Mouse (Mus musculus) lung, postnatal 0 days (tissue): Measurements from ENCODE around the gene Rps6ka5. TPM values are rescaled to one million over a fixed set of nuclear protein-coding genes. Genes with fewer than 3 reads are reported as not detected.

Experiments used
- ATAC-seq: fragments of 200-750 bp; cut with Nextera tagmentation; 2 replicates; pipeline ENCODE4 v1.8.0; 2017; ENCODE audit warnings: moderate library complexity
- DNase-seq: peaks from one replicate; pipeline ENCODE4 v3.0.0-alpha.2; 2016; ENCODE audit warnings: low spot score
- H3K27ac ChIP-seq: fragments of 300-500 bp; sonication (generic); 2 replicates; pipeline ENCODE4 v1.5.1; 2014; ENCODE audit warnings: antibody characterized with exemption, mild to moderate bottlenecking, low read length, mixed read lengths
- H3K27me3 ChIP-seq: fragments of 300-500 bp; sonication (generic); replicated peaks from 2 replicates; pipeline ENCODE4 v1.6.1; 2014; ENCODE audit warnings: low read length, mixed read lengths; ENCODE audit not compliant: insufficient read depth
- H3K36me3 ChIP-seq: fragments of 300-500 bp; sonication (generic); 2 replicates; pipeline ENCODE4 v1.6.1; 2014; ENCODE audit warnings: low read length, mixed read lengths; ENCODE audit not compliant: insufficient read depth
- H3K4me1 ChIP-seq: fragments of 300-500 bp; sonication (generic); 2 replicates; pipeline ENCODE4 v1.6.1; 2014; ENCODE audit warnings: antibody characterized with exemption, low read depth, low read length, mixed read lengths; ENCODE audit not compliant: insufficient read depth
- H3K4me2 ChIP-seq: fragments of 300-500 bp; sonication (generic); replicated peaks from 2 replicates; pipeline ENCODE4 v1.6.1; 2014; ENCODE audit warnings: low read depth, mild to moderate bottlenecking, low read length, moderate library complexity, mixed read lengths
- H3K4me3 ChIP-seq: fragments of 300-500 bp; sonication (generic); 2 replicates; pipeline ENCODE4 v1.5.1; 2014; ENCODE audit warnings: low read depth, low read length
- H3K9ac ChIP-seq: fragments of 300-500 bp; sonication (generic); replicated peaks from 2 replicates; pipeline ENCODE4 v1.6.1; 2014; ENCODE audit warnings: low read depth, mild to moderate bottlenecking
- H3K9me3 ChIP-seq: fragments of 300-500 bp; sonication (generic); 2 replicates; pipeline ENCODE4 v1.6.1; 2016; ENCODE audit warnings: low read length, mixed read lengths
- CTCF ChIP-seq: IDR thresholded peaks from 2 replicates; pipeline ENCODE4 v1.5.1; 2016; ENCODE audit warnings: antibody characterized with exemption, mild to moderate bottlenecking
- EP300 ChIP-seq: IDR thresholded peaks from 2 replicates; pipeline ENCODE4 v1.6.1; 2016; ENCODE audit warnings: antibody characterized with exemption, mild to moderate bottlenecking, control low read depth
- WGBS: fragments of 180-500 bp; shearing (Covaris S2); extraction: QIAGEN DNeasy Blood & Tissue Kit; methylation state at CpG from one replicate; pipeline ENCODE4 v1.1.7; 2014; 5-methylcytosine and 5-hydroxymethylcytosine counted together
- polyA plus RNA-seq: library from polyadenylated mRNA; unstranded; fragments of >200 nt; fragmentation: Nextera tagmentation; extraction: Ambion mirVana; gene quantifications from 2 replicates; pipeline ENCODE4 v1.2.1, GENCODE M21; 2015

Rps6ka5 gene
- polyA plus RNA-seq, 1 experiment from 2014 or later, result 2.3 TPM

DNA sequence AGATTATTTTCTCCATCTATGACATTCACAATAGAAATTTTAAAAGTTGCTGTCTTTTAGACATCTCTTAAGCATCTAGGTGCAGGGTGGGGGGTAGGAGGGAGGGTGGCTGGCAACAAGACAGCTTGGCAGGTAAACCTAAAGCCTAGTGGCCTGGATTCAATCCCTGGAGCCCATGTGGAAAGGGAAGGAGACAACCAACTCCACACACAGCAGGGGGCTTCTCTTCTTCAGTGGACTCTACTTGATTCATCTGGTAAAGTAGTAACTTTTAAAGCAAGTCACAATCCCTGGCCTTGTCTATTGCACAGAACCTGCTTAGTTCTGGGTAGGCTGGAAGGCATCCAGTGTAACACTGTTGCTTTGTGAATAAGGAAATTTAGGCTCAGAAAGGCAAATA, 9.3 kb downstream of the Rps6ka5 start:
- TF ChIP-seq CTCF (no peak), EP300 (no peak)
- Histone ChIP-seq H3K27ac (no peak overlapping the region), H3K4me3 (no peak overlapping the region), H3K4me2 (no peak overlapping the region), H3K27me3 (no peaks in the 10 kb centered on the region), H3K4me1 (no peaks in the 10 kb centered on the region), H3K9ac (no peak overlapping the region), H3K9me3 (no peaks in the 10 kb centered on the region), H3K36me3 (no peaks in the 10 kb centered on the region)
- DNase-seq (no peak), ATAC-seq (no peak)

DNA sequence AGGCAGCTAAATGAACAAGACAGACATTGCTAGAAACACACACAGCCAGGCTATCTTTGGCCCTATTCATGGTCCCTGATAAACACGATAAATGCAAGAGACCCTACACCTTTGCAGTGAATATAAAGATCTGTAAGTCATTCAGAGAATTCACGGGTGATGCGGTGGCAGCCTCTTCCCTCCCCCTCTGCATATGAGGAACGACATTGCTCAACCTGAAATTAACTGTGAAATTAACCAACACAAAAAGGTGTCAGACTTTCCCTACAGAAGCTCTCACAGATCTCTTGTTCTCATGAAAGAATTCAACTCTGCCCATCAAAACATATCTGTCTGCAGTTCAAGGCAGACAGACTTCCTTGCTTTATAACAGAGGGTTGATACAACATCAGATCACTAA, 9.8 kb downstream of the Rps6ka5 start:
- TF ChIP-seq CTCF (no peak), EP300 (no peak)
- DNase-seq, result no peak
- Histone ChIP-seq H3K36me3 (no peaks in the 10 kb centered on the region), H3K4me3 (no peak overlapping the region), H3K9ac (no peak overlapping the region), H3K9me3 (no peaks in the 10 kb centered on the region), H3K27me3 (no peaks in the 10 kb centered on the region), H3K4me1 (no peaks in the 10 kb centered on the region), H3K27ac (no peak overlapping the region), H3K4me2 (no peak overlapping the region)
- WGBS, result 62% methylated on average over 4 of the region's 4 CpGs
- ATAC-seq, result no peak

DNA sequence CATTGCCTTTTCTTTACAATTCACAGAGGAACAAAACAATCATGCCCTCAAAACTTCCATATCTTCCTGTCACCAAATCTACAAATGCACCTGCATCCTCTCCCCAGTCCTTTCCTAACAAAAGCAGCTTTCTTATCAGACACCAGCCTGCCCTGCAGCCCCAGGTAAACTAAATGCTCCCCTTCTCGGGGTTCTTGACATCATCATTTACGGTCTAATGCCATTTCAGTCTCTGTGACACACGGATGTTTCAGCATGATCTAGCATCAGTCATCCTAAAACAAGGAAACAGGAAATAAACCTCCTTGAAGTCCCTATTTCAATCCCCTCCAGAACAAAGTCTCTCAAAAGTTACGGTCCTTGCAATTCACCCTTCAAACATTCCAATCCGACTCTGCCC, 15.0 kb downstream of the Rps6ka5 start:
- no peaks in the 10 kb centered on the region for H3K27me3 ChIP-seq
- H3K27ac ChIP-seq, result no peak overlapping the region
- 41% methylated on average over 5 of the region's 5 CpGs for WGBS

DNA sequence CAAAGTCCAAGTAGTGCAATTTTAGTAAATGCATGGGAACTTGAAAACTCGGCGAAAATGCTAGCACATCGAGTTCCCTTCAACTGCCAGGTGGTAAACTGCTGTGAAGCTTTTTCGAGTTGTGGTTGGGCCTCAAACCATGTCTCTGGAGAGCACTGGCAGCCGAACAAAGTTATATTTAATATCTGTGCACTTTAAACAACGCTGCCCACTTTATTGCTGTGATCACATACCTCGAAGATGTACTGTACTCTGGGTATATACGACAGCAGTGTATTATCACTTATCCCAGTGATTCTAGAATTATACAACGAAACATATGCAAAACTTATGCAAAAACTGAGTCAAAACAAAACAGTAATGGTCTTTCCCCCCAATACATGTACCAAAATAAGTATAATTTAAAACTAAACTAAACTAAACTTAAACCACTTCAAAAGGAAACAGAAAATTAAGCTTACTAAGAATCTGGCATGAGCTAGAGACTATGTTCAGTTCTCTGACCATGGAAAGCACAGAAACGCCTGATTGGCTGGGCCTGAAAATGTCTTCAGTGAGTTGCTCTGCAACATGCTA, 15.6 kb downstream of the Rps6ka5 start:
- 56% methylated on average over 10 of the region's 10 CpGs for WGBS
- DNase-seq (no peak), ATAC-seq (no peak)
- Histone ChIP-seq H3K4me2 (no peak overlapping the region), H3K9ac (no peak overlapping the region), H3K36me3 (no peaks in the 10 kb centered on the region), H3K27me3 (no peaks in the 10 kb centered on the region), H3K4me1 (no peaks in the 10 kb centered on the region), H3K27ac (no peak overlapping the region), H3K9me3 (no peaks in the 10 kb centered on the region), H3K4me3 (no peak overlapping the region)
- TF ChIP-seq CTCF (no peak), EP300 (no peak)

More for the DNA sequence above, 15.0 kb downstream of the Rps6ka5 start:
- H3K4me1 ChIP-seq, result no peaks in the 10 kb centered on the region
- no peak for DNase-seq
- H3K9ac ChIP-seq, result no peak overlapping the region
- H3K36me3 ChIP-seq, result no peaks in the 10 kb centered on the region
- H3K4me3 ChIP-seq, result no peak overlapping the region
- TF ChIP-seq EP300, result no peak
- no peak for TF ChIP-seq CTCF
- no peak for ATAC-seq
- no peak overlapping the region for H3K4me2 ChIP-seq
- H3K9me3 ChIP-seq, result no peaks in the 10 kb centered on the region

DNA sequence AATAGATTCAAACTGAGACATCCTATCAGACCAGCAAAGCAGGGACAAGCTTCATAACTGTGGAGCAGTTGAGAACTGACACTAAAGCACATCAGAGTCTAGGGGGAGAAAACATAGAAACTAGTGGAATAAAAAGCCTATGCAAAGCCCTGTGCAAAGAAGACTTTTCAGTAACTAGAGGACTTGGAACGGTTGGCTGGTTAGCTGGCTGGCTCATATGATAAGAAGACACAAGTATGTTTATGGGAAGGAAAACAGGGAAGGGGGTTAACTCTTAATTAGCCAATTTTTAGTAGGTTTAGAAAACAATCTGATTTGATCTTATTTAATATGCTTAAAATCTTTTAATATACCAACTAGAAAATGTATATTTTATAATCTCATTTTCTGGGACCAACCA, 16.4 kb downstream of the Rps6ka5 start:
- Histone ChIP-seq H3K4me2 (no peak overlapping the region), H3K9me3 (no peaks in the 10 kb centered on the region), H3K4me3 (no peak overlapping the region), H3K27me3 (no peaks in the 10 kb centered on the region), H3K4me1 (no peaks in the 10 kb centered on the region), H3K9ac (no peak overlapping the region), H3K27ac (no peak overlapping the region), H3K36me3 (no peaks in the 10 kb centered on the region)
- DNase-seq, result no peak
- ATAC-seq, result no peak
- no peak for TF ChIP-seq CTCF
- no peak for TF ChIP-seq EP300
- WGBS, result 19% methylated on average over 1 of the region's 1 CpGs

DNA sequence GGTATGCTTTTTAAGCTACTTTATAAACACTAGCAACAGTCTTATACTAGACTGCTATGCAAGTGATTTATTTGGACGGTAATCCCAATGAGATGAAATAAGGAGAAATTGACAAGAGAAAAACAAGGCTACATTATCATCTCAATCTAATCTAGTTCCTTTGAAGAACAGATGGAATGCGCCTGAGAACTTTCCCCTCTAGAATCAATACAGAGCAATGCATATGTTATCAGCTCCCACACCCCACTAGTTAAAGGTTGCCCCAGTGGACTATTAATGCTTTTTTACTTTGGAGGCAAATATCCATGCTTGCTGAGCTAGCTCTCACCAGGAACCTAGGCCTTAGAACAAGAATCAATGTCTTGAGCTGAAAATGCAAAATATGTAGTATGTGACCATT, 19.5 kb downstream of the Rps6ka5 start:
- H3K4me1 ChIP-seq, result no peaks in the 10 kb centered on the region
- no peak for ATAC-seq
- no peaks in the 10 kb centered on the region for H3K27me3 ChIP-seq
- no peaks in the 10 kb centered on the region for H3K9me3 ChIP-seq
- 87% methylated on average over 2 of the region's 2 CpGs for WGBS
- no peak overlapping the region for H3K4me3 ChIP-seq
- TF ChIP-seq CTCF (no peak), EP300 (no peak)
- H3K9ac ChIP-seq, result no peak overlapping the region
- no peaks in the 10 kb centered on the region for H3K36me3 ChIP-seq
- H3K27ac ChIP-seq, result no peak overlapping the region
- no peak overlapping the region for H3K4me2 ChIP-seq
- DNase-seq, result no peak

DNA sequence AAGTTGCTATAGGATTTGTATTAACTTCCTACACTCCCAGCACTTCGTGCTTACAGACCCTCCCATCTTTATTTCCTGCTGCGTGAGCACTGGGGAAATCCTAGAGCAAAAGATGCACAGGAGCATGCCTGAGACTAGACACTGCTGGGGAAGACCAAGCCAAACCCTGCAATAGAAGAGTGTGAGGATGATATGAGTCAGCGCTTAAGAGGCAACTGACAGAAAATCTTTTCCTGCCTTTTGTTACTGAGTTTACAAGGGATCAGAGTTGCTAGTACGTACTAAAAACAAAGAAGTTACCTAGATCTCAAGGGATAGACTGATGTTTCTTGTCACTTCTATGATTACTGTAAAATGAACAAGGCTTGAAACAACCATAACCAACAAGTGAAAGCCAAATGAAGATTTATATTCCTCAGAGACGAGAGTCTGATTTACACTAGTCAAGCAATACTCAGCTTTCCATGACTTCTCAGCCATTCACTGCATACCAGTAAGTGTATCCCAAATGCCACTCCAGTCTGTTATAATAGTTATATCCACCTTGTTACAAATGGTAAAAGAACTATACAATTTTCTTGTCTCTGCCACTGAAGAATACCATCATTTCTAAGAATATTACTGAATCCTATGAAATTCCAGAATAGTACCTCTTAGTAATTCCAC, 21.6 kb downstream of the Rps6ka5 start:
- Histone ChIP-seq H3K27me3 (no peaks in the 10 kb centered on the region), H3K9me3 (no peaks in the 10 kb centered on the region), H3K4me1 (no peaks in the 10 kb centered on the region), H3K4me3 (no peak overlapping the region), H3K4me2 (no peak overlapping the region), H3K36me3 (no peaks in the 10 kb centered on the region), H3K9ac (no peak overlapping the region), H3K27ac (no peak overlapping the region)
- ATAC-seq (no peak), DNase-seq (no peak)
- TF ChIP-seq EP300, result no peak
- TF ChIP-seq CTCF, result no peak
- 67% methylated on average over 5 of the region's 5 CpGs for WGBS
